Mouse (Mus musculus) intestine, embryonic 14.5 days (tissue): Measurements from ENCODE around the gene Trappc2l. TPM values are rescaled to one million over a fixed set of nuclear protein-coding genes. Genes with fewer than 3 reads are reported as not detected.

Experiments used
- ATAC-seq: fragments of 200-750 bp; cut with Nextera tagmentation; replicated peaks from 2 replicates; pipeline ENCODE4 v1.8.0; 2017; ENCODE audit warnings: low read depth, moderate number of reproducible peaks, moderate TSS enrichment, moderate library complexity; ENCODE audit not compliant: low FRiP score, low TSS enrichment
- DNase-seq: peaks from one replicate; pipeline ENCODE4 v3.0.0-alpha.2; 2018; ENCODE audit warnings: low spot score
- H3K27ac ChIP-seq: fragments of 300-500 bp; sonication (generic); 2 replicates; pipeline ENCODE4 v1.5.1; 2014; ENCODE audit warnings: low read depth, mild to moderate bottlenecking, control low read depth
- H3K27me3 ChIP-seq: fragments of 300-500 bp; sonication (generic); replicated peaks from 2 replicates; pipeline ENCODE4 v1.6.1; 2014; ENCODE audit warnings: low read length, control low read depth; ENCODE audit not compliant: control insufficient read depth, insufficient read depth
- H3K36me3 ChIP-seq: fragments of 300-500 bp; sonication (generic); 2 replicates; pipeline ENCODE4 v1.6.1; 2014; ENCODE audit warnings: low read length, control low read depth; ENCODE audit not compliant: control insufficient read depth, insufficient read depth
- H3K4me1 ChIP-seq: fragments of 300-500 bp; sonication (generic); replicated peaks from 2 replicates; pipeline ENCODE4 v1.6.1; 2014; ENCODE audit warnings: low read length, control low read depth, mixed read lengths; ENCODE audit not compliant: control insufficient read depth, insufficient read depth
- H3K4me2 ChIP-seq: fragments of 300-500 bp; sonication (generic); 2 replicates; pipeline ENCODE4 v1.6.1; 2014; ENCODE audit warnings: low read length
- H3K4me3 ChIP-seq: fragments of 300-500 bp; sonication (generic); 2 replicates; pipeline ENCODE4 v1.5.1; 2014; ENCODE audit warnings: low read depth, low read length, control low read depth, mixed read lengths
- H3K9ac ChIP-seq: fragments of 300-500 bp; sonication (generic); 2 replicates; pipeline ENCODE4 v1.6.1; 2014; ENCODE audit warnings: mild to moderate bottlenecking, low read length
- H3K9me3 ChIP-seq: fragments of 300-500 bp; sonication (generic); 2 replicates; pipeline ENCODE4 v1.6.1; 2016; ENCODE audit warnings: low read length, control low read depth; ENCODE audit not compliant: control insufficient read depth
- WGBS: fragments of 180-500 bp; shearing (Covaris S2); extraction: QIAGEN DNeasy Blood & Tissue Kit; methylation state at CpG from one replicate; pipeline ENCODE4 v1.1.7; 2014; 5-methylcytosine and 5-hydroxymethylcytosine counted together
- polyA plus RNA-seq: library from polyadenylated mRNA; unstranded; fragments of >200 nt; fragmentation: Nextera tagmentation; extraction: Ambion mirVana; gene quantifications from 2 replicates; pipeline ENCODE4 v1.2.1, GENCODE M21; 2014

Gene Trappc2l
- polyA plus RNA-seq, 1 experiment from 2014 or later, result 67.3 TPM

DNA sequence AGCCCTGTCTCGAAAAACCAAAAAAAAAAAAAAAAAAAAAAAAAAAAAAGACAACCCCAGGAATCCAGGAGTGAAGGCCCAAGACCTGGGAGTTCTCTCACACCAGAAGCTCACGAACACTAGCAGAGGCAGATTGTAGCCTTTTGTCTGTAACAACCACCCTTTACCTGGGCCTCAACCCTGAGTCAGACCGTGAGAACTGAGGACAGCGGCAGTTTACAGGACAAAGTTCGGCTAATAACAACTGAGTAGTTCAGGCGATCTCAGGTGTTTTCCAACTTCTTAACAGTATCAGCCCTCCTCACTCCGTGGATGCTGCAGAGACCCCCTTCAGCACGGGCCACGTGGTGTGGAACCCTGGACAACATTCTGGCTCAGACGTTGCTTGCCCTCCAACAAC lies 24.7 kb upstream of the Trappc2l start:
- 71% methylated on average over 10 of the region's 10 CpGs for WGBS
- no peak overlapping the region for H3K4me2 ChIP-seq
- ATAC-seq (no peak), DNase-seq (no peak)
- H3K9me3 ChIP-seq, result no peaks in the 10 kb centered on the region
- H3K27ac ChIP-seq, result no peak overlapping the region
- H3K36me3 ChIP-seq, result no peaks in the 10 kb centered on the region
- H3K4me1 ChIP-seq, result peaks cover 9% of the 10 kb centered on the region
- H3K4me3 ChIP-seq, result no peak overlapping the region
- H3K27me3 ChIP-seq, result no peaks in the 10 kb centered on the region
- H3K9ac ChIP-seq, result no peak overlapping the region

DNA sequence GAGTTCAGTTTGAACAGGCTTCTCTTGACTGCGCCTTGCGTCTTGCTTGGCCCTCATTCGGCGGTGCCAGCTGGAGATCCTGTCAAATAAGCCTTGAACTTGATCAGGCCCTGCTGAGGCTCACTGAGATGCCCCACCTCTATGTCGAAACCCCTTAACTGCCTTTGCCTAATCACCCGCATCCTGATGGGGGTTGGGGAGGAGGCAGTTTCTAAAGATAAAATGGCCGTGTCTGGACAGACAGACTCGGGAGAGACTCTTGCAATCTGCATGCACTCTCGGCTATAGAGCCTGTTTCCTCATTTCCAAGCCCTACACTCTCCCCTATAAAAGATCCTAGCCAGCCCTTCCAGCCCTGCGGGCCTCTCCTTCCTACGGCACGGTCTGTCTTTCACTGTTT lies 18.2 kb upstream of the Trappc2l start:
- Histone ChIP-seq H3K4me2 (no peak overlapping the region), H3K4me1 (no peaks in the 10 kb centered on the region), H3K27ac (no peak overlapping the region), H3K9ac (no peak overlapping the region), H3K36me3 (peaks cover 11% of the 10 kb centered on the region; the same call in 1 of the 2 replicates), H3K4me3 (no peak overlapping the region), H3K9me3 (no peaks in the 10 kb centered on the region), H3K27me3 (no peaks in the 10 kb centered on the region)
- WGBS, result 58% methylated on average over 12 of the region's 12 CpGs
- no peak for DNase-seq
- ATAC-seq, result no peak

GRCm38 (mm10) chr8:122593783-122594507 lies 17.5 kb upstream of the Trappc2l start:
- no peak overlapping the region for H3K9ac ChIP-seq
- H3K4me3 ChIP-seq, result no peak overlapping the region
- H3K36me3 ChIP-seq, result peaks cover 11% of the 10 kb centered on the region; the same call in 1 of the 2 replicates
- no peak for DNase-seq
- 70% methylated on average over 19 of the region's 19 CpGs for WGBS
- H3K9me3 ChIP-seq, result no peaks in the 10 kb centered on the region
- H3K27ac ChIP-seq, result no peak overlapping the region
- H3K4me1 ChIP-seq, result no peaks in the 10 kb centered on the region
- ATAC-seq, result no peak
- no peak overlapping the region for H3K4me2 ChIP-seq
- no peaks in the 10 kb centered on the region for H3K27me3 ChIP-seq

DNA sequence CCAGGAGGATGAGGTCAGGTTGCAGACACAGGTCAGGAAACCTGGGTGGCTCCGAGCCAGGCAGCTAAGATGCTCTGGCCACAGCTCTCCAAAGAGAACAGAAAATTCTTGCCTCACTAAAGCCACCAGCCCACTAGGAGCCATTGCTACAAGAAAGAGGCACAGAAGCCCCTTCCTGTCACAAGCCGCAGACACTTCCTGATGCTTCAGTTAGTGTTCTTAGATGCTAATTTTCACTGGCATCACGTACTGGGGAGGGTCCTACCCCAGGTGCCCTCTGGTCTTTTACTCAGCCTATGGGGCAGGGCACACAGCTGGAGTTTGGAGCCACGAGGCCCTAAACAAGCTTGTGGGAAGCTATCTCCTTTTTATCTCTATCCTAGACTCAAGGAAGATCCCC lies 15.4 kb upstream of the Trappc2l start:
- DNase-seq (no peak), ATAC-seq (no peak)
- no peaks in the 10 kb centered on the region for H3K9me3 ChIP-seq
- H3K27me3 ChIP-seq, result no peaks in the 10 kb centered on the region
- no peak overlapping the region for H3K4me2 ChIP-seq
- no peak overlapping the region for H3K4me3 ChIP-seq
- no peak overlapping the region for H3K27ac ChIP-seq
- no peak overlapping the region for H3K9ac ChIP-seq
- 54% methylated on average over 4 of the region's 4 CpGs for WGBS
- peaks cover 14% of the 10 kb centered on the region; the same call in 1 of the 2 replicates for H3K36me3 ChIP-seq
- no peaks in the 10 kb centered on the region for H3K4me1 ChIP-seq

- 96% methylated on average over 9 of the region's 9 CpGs for WGBS
Measured at GRCm38 (mm10) chr8:122600666-122601065, 10.8 kb upstream of the Trappc2l start.

DNA sequence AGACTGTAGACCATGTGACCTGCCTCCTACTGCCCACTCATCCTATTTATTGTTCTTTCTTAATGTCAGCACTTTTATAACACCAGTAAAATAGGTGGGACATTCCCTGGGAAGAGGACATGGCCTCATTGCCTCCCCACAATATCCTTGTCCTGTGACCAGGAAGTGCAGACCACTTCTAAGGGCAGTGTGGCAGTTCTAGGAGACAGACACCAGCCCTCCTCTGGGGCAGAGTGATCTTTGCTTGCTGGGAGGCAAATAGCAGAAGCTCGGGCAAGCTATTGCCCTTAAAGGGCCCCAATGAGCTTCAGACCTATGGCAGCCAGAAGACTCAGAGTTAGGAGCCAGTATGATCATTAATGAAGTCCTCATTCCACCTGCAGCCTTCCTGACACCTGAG lies 6.8 kb upstream of the Trappc2l start:
- Histone ChIP-seq H3K27me3 (no peaks in the 10 kb centered on the region), H3K9me3 (no peaks in the 10 kb centered on the region), H3K4me2 (no peak overlapping the region), H3K27ac (no peak overlapping the region), H3K36me3 (no peaks in the 10 kb centered on the region), H3K4me3 (no peak overlapping the region), H3K4me1 (no peaks in the 10 kb centered on the region), H3K9ac (no peak overlapping the region)
- 42% methylated on average over 1 of the region's 1 CpGs for WGBS
- ATAC-seq (no peak), DNase-seq (no peak)

More at GRCm38 (mm10) chr8:122600666-122601065, 10.8 kb upstream of the Trappc2l start:
- ATAC-seq, result no peak
- no peak overlapping the region for H3K9ac ChIP-seq
- H3K27me3 ChIP-seq, result no peaks in the 10 kb centered on the region
- DNase-seq, result no peak
- 0 out of 2 replicates have a peak, but pooled peaks cover 3% of the 10 kb centered on the region for H3K36me3 ChIP-seq
- no peak overlapping the region for H3K27ac ChIP-seq
- H3K4me3 ChIP-seq, result no peak overlapping the region
- H3K9me3 ChIP-seq, result no peaks in the 10 kb centered on the region
- no peak overlapping the region for H3K4me2 ChIP-seq
- no peaks in the 10 kb centered on the region for H3K4me1 ChIP-seq

DNA sequence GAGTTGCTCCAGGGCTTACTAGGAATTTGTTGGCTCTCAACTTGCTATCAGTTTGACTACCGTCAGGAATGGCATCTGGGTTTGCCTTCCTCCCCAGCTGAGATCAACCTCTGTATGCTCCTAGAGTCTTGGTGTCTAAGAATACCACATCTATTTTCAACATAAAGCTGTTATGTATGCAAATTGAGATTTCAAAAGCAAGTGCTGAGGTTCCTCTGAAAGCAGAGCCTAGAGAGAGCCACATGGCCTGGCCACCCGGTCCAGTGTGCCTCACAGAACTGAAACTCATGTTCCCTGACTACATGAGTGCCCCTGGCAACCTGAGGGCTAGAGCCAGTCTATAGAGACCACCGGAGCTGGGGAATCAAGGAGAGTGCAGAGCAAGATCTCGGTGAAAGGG lies 6.1 kb upstream of the Trappc2l start:
- H3K4me3 ChIP-seq, result no peak overlapping the region
- no peak for ATAC-seq
- no peaks in the 10 kb centered on the region; the same call in 1 of the 2 replicates for H3K4me1 ChIP-seq
- H3K27me3 ChIP-seq, result no peaks in the 10 kb centered on the region
- H3K9ac ChIP-seq, result no peak overlapping the region
- WGBS, result 73% methylated on average over 4 of the region's 4 CpGs
- DNase-seq, result no peak
- no peaks in the 10 kb centered on the region for H3K36me3 ChIP-seq
- H3K4me2 ChIP-seq, result no peak overlapping the region
- no peak overlapping the region for H3K27ac ChIP-seq
- no peaks in the 10 kb centered on the region for H3K9me3 ChIP-seq

DNA sequence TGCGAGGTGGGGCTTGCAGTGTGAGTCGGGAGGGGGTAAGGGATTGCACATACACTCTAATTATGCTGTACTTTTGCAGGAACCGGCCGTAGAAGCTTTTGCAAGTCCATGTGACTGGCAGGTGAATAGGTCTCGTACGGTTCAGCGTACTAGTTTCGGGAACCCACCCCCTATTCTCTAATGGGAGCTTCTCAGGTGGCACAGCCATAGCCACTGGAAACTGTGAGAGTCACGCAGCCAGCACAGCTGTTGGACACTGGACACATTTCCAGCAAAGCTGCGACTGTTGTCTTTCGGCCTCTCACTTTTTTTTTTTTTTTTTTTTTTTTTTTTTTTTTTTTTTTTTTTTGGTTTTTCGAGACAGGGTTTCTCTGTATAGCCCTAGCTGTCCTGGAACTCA lies 4.6 kb upstream of the Trappc2l start:
- no peak overlapping the region for H3K9ac ChIP-seq
- 88% methylated on average over 11 of the region's 12 CpGs for WGBS
- DNase-seq (no peak), ATAC-seq (no peak)
- H3K27me3 ChIP-seq, result no peaks in the 10 kb centered on the region
- no peak overlapping the region for H3K4me3 ChIP-seq
- H3K9me3 ChIP-seq, result no peaks in the 10 kb centered on the region
- H3K36me3 ChIP-seq, result no peaks in the 10 kb centered on the region
- H3K4me2 ChIP-seq, result no peak overlapping the region
- no peaks in the 10 kb centered on the region; the same call in 1 of the 2 replicates for H3K4me1 ChIP-seq
- no peak overlapping the region for H3K27ac ChIP-seq

GRCm38 (mm10) chr8:122610209-122610608 lies 1.2 kb upstream of the Trappc2l start:
- ATAC-seq (no peak), DNase-seq (no peak)
- no peak overlapping the region for H3K4me3 ChIP-seq
- no peak overlapping the region for H3K9ac ChIP-seq
- H3K27ac ChIP-seq, result no peak overlapping the region
- no peaks in the 10 kb centered on the region for H3K27me3 ChIP-seq
- no peaks in the 10 kb centered on the region for H3K9me3 ChIP-seq
- H3K4me2 ChIP-seq, result peak overlapping the region; percentile 93
- H3K36me3 ChIP-seq, result peaks cover 4% of the 10 kb centered on the region; the same call in 1 of the 2 replicates
- H3K4me1 ChIP-seq, result peaks cover 10% of the 10 kb centered on the region; the same call in 1 of the 2 replicates
- WGBS, result 64% methylated on average over 4 of the region's 4 CpGs
